Mouse (Mus musculus): ENCODE results near the gene Cdh5.
A peak's percentile ranks its signal among the peaks of the same experiment; 100 is the strongest.

The Cdh5 gene

GRCm38 (mm10) chr8:104134521-104134920, 33.1 kb downstream of the Cdh5 start:
- no peak for DNase-seq (ENCODE audit: low read depth, low spot score)

GRCm38 (mm10) chr8:104136277-104136676, 34.9 kb downstream of the Cdh5 start:
- no peak for DNase-seq (ENCODE audit: low read depth, low spot score)

- no peak for DNase-seq (ENCODE audit: low read depth, low spot score)
These were observed 36.2 kb downstream of the Cdh5 start for GRCm38 (mm10) chr8:104137636-104138035.

- DNase-seq (ENCODE audit: low read depth, low spot score), result no peak
These were observed 39.2 kb downstream of the Cdh5 start for GRCm38 (mm10) chr8:104140611-104141010.

DNA sequence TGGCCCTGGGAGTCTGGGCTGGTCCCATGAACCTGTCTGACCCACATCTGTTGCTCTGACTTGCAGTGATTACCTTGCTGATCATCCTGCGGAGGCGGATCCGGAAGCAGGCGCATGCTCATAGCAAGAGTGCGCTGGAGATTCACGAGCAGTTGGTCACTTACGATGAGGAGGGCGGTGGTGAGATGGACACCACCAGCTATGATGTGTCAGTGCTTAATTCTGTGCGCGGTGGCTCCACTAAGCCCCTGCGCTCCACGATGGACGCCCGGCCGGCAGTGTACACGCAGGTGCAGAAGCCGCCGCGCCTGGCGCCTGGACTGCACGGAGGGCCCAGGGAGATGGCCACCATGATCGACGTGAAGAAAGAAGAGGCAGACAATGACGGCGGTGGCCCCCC, 41.0 kb downstream of the Cdh5 start:
- DNase-seq (ENCODE audit: low read depth, low spot score), result no peak

DNA sequence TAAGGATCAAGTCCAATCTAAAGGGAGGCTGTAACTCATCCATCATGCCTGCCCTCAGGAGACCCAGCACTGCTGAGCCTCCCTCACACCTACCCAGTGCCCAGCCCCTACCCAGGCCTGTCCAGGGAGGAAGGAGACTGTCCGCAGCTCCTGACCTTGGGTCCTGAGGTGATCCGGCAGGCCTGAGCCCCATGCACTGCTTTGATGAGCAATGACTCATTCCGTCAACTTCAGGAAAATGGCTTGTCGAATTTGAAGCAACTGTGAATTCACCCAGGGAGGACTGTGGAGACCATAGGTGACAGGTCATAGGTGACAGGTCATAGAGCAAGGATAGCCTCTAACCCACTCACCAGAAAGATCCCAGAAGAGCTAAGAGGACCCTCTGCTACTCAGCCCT, 42.0 kb downstream of the Cdh5 start:
- no peak for DNase-seq (ENCODE audit: low read depth, low spot score)

- DNase-seq (ENCODE audit: low read depth, low spot score), result no peak
These were observed 43.2 kb downstream of the Cdh5 start for GRCm38 (mm10) chr8:104144434-104145216.

DNA sequence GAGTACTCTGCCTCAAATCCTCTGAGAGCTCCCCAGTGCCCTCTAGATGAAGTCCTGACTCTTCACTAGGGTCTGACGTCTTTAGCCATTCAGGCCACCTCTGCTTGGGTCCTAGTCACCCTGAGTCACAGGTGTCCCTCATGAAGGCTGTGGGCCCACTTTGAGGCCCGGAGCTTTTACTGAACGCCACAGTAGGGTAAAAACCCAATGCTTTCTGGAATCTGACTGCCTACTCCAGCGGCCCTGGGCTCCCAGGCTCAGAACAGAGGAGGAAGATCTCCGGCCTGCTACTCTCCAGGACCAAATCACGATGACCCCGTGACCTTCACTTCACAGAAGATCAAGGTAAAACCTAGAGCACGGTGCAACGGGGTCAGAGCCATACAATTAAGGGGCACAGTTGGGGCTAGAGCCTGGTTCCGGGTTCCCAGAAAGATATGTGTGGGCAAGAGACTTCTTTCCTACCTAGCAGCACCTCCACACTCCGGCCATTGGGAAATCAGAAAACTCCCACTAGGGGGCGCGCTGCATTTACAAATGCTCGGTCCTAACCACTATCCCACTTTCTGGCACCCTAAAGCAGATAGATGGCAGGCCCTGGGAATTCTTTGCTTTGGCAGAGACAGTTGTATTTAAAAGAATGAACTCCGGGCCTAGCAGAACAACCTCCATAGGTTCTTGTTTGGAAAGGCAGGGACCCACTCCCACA, 44.7 kb downstream of the Cdh5 start:
- peak; percentile 61 for DNase-seq (ENCODE audit: low read depth, low spot score)

DNA sequence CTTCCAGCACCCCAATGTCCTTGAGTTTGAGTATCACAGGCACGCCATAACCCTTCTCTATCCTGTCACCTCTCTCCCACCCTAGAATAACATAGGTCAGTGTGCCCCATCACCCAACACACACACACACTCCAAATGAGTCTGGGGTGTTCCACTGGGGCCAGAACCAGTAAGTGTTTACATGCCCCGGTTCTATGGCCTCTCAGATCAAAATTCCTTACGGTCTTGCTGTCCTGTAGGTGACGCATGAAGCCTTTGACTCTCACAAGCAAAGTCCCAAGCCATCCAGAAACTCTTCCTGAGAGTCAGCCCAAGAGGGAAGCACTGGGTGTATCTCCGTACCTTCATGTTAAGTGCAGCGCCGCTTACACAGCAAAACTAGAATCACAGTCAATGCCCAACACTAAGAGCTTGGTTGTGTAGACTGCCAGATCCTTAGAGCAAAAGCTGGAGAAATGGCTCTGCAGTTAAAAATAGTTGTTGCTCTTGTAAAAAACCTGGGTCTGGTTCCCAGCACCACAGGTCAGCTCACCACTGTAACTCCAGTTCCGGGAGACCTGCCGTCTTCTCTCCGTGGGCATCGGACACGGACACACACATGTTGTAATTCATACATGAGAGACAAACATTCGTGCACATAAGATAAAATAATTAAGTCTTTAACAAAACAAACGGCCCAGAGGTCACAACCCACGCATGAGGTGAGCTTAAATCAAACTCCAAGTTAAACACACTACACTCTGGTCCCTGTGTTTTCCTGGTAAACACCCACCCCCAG, 45.5 kb downstream of the Cdh5 start:
- no peak for DNase-seq (ENCODE audit: low read depth, low spot score)

DNA sequence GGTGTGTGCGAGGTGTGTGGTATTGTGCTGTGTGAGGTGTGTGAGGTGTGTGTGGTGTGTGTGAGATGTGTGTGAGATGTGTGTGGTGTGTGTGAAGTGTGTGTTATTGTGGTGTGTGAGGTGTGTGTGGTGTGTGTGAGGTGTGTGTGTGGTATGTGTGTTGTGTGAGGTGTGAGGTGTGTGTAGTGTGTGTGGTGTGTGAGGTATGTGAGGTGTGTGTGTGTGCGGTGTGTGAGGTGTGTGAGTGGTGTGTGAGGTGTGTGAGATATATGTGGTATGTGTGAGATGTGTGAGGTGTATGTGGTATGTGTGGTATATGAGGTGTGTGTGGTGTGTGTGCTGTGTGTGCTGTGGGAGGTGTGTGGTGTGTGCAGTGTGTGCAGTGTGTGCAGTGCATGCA, 46.5 kb downstream of the Cdh5 start:
- no peak for DNase-seq (ENCODE audit: low read depth, low spot score)

GRCm38 (mm10) chr8:104160731-104161130, 59.3 kb downstream of the Cdh5 start:
- no peak for DNase-seq (ENCODE audit: low read depth, low spot score)

DNA sequence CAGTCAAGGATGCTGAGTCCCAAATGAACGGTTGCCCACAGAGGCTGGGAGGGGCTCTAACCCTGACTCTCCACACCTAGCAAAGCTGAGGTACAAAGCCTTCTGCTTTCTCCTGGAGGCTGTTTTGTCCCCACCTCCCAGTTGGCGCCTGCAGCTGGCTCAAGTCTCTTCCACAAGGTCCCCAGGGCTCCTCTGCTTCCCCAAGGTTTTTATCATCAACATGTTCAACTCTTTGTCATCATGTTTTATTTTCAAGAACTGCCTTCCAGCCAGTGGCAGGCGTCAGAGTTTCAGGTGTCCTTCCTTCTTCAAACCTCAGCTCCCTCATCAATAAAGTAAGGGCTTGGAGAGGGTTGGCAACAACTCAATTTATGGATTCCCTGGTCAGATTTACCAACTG, 68.0 kb downstream of the Cdh5 start:
- DNase-seq (ENCODE audit: low read depth, low spot score), result no peak

- peak; percentile 28 for DNase-seq (ENCODE audit: low read depth, low spot score)
These were observed 69.0 kb downstream of the Cdh5 start, which contains the start of gene Bean1 for GRCm38 (mm10) chr8:104170118-104171049. Bean1 (plus strand) TSS chr8:104170442.

DNA sequence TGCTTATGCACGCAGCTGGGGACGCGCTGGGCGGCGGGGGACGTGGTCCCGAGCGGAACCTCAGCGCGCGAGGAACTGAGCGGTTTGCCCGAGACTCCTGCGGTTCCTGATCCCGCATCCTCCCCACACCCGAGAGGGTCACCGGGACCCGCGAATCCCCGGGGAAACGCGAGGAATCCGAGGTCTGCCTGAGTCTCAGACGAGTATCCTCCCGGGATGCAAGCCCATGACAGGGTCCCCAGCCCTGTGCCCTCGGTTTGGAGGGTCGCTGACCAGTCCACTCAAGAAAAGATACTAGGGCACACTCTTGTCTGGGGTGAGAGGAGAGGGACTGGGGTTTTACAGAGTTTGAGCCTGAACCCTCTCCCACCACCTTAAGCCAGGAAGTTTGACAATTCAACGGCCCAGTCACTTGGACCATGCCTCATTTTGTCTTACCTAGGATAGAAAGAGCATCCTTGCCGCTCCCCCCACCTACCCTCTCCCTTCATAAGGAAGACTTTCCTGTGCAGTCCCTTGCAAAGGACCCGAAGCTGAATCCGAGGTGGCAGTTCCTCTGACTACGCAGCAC, 69.7 kb downstream of the Cdh5 start:
- DNase-seq (ENCODE audit: low read depth, low spot score), result no peak

DNA sequence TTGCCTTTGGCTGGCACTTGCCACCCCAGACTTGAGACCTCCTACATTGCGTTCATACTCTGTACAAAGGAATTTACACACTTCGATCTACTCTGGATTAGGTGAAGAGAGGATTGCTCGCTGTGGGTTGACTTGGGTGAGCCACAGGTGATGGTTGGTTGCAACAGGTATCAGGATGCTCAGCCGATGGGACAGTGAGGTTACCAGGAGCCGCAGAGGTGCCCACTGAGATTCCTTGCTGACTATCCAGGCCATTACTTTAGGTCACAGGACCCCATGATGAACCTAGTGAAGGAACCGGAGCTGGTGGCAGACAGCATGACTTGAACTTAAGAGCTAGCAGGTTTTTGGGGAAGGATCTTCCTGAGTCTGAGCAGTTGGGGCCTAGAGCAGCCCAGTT, 71.0 kb downstream of the Cdh5 start:
- no peak for DNase-seq (ENCODE audit: low read depth, low spot score)

- no peak for DNase-seq (ENCODE audit: low read depth, low spot score)
These were observed 74.6 kb downstream of the Cdh5 start for GRCm38 (mm10) chr8:104175848-104176527.

GRCm38 (mm10) chr8:104177054-104177453, 75.6 kb downstream of the Cdh5 start:
- no peak for DNase-seq (ENCODE audit: low read depth, low spot score)

DNA sequence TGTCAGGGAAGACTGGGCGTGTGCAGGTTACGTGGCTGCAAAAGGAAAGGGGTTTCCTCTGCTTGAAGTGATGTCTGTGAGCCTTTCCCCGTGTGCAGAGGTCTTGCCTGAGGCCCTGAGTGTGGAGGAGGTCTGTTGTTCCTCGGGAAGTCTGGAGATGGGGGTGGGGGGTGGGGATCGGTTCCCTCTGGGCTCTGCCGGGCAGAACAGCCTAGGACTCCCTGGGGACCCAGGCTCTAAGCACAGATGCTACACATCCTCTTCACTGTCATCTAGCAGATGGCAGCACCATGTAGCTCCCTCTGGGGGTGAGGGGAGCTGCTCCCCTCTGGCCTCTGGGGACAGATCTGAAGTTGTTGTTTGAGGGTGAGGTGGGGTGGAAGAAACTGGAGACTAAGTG, 83.5 kb downstream of the Cdh5 start:
- DNase-seq (ENCODE audit: low read depth, low spot score), result no peak

- DNase-seq (ENCODE audit: low read depth, low spot score), result no peak
These were observed 85.4 kb downstream of the Cdh5 start for GRCm38 (mm10) chr8:104186827-104187226.

GRCm38 (mm10) chr8:104187622-104188021, 86.2 kb downstream of the Cdh5 start:
- DNase-seq (ENCODE audit: low read depth, low spot score), result no peak
